Mouse (Mus musculus) ovary, postnatal 14 days (tissue): ENCODE measurements around the gene Cirbp.

Source experiments
- DNase-seq: peaks from one replicate; pipeline ENCODE4 v3.0.0; 2022; ENCODE audit warnings: low spot score

Gene Cirbp

DNA sequence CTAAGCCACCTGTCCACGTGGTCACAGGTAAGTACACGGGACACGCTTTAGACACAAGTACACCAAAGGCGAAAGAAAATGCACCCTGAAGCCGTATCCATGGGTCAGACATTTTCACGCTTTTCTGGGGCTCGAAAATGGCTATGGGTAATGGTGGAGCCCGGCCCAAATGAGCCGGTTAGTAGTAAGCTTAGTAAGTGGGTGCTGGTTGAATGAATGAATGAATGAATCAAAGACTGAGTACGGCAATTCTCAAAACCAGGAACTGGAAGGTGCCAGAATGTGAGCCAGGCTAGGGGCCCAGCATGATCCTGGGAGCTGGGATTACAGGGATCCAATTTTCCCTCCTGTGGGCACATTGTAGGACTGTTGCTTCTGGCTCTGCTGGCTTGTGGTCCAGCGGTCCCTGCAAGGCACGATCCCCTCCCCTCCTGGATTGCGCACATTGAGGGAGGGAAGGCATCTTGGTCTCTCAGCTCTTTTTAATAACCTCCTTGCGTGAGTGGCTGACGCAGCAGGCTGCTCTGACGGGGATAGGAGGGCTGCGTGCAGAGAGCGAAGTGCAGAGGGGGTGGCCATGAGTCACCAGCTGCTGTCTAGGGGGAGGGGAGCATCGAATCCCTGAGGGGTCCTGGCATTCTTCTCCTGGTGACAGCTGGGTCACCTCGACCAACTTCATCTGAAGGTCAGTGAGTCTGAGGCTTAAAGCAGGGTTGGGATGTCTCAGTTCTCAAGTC is at the start of gene Cirbp:
Gene Cirbp, plus strand, starts transcription at position 594 of the 737 bp plus-strand sequence.
- DNase-seq: no peak

- no peak for DNase-seq
Measured at GRCm38 (mm10) chr10:80116563-80116926, 49.2 kb upstream of the Cirbp start.

- DNase-seq: no peak
Measured at GRCm38 (mm10) chr10:80116927-80117691, 48.7 kb upstream of the Cirbp start.

- DNase-seq: no peak
Measured at GRCm38 (mm10) chr10:80117736-80118135, 48.0 kb upstream of the Cirbp start.

DNA sequence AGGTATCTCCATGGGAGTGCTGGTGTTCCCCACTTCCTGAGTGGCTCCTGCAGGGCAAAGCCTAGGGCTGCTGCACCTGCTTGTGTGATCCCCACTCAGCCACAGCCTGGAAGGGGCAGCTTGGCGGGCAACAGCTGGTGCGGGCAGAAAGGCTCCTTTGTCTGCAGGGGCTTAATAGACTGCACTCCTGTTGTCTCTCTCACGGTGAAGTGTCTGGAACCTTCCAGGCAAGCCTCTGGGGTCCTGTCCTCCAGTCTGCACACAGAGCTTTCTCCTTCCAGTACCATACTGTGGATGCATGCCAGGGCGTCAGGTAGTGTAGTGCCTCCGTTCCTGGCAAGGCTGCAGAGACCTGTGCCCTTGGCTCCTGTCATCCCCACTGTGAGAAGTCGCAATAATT is 47.2 kb upstream of the Cirbp start:
- no peak for DNase-seq

GRCm38 (mm10) chr10:80120146-80120545 is 45.6 kb upstream of the Cirbp start:
- DNase-seq: no peak

GRCm38 (mm10) chr10:80121639-80122038 is 44.1 kb upstream of the Cirbp start:
- no peak for DNase-seq

DNA sequence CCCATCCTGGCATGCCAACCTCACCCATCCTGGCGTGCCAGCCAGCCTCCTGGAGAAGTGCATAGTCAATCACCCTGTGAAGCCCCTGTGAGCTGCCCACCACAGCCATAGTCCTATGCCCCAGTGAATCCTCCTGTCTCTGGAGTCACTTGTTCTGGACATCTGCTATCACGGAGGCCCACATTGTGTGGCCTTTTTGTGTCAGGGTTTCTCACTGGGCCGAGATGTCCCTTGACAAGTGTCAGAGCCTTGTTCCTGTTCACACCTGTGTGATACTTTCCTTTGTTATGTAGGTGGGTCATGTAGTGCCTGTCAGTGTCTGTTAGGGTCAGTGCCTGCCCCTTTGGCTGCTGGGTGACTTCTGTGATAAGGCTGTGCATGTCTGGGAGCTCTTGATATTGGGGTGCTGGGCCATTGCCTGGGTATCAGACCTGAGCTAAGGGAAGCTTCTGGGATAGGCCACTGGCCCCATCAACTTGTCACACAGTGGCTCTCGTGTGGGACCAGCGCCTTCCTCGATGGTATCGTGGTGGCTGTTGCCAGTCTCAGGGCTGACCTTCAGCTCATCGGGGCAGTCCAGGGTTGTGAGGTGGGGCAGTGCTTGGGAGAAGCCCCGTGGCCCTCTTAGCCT is 41.7 kb upstream of the Cirbp start:
- no peak for DNase-seq

- DNase-seq: no peak
Measured at GRCm38 (mm10) chr10:80127920-80128319, 37.9 kb upstream of the Cirbp start.

DNA sequence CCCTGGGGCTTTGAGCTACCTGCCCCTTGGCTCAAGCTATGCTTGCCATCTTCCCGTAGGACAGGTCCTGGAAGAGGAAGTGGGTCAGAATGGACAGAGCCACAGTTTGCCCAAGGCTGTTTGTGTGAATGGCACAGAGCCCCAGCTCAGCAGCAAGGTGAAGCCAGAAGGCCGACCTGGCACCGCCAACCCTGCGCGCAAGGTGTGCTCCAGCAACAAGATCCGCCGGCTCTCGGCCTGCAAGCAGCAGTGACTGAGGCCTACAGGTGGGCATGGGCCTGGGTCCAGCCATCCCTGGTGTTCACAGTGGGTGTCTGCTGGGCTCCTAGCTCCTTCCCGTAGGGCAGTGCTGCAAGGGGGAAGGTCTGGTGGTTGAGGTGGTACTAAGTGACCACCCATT is 35.9 kb upstream of the Cirbp start:
- no peak for DNase-seq

DNA sequence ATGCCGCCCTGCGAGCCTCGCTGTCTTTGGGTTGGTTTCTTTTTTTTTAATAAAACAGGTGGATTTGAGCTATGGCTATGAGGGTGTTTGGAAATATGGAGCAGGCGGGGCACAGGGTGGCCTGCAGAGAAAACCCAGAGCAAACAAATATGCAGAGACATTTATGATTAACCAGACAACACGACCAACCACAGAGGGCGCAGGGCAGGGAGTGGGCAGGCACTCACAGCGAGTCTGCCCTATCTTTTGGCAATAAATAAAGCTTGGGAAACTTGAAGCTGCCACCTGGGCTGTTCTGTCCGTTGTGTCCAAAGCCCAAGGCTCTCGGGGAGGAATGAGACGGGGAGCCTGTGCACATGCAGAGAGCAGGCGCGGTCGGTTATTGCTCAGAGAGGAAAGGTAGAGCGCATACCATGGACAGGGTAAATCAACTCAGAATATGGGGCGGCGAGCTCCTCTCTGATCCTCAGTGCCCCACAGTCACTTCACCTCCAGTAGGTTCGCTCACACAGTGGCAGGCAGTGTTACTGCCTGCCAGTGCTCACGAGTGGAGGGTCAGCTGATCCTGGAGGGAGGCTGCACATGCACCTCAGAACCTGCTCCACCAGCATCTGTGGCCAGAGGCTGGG is 35.3 kb upstream of the Cirbp start:
- no peak for DNase-seq

DNA sequence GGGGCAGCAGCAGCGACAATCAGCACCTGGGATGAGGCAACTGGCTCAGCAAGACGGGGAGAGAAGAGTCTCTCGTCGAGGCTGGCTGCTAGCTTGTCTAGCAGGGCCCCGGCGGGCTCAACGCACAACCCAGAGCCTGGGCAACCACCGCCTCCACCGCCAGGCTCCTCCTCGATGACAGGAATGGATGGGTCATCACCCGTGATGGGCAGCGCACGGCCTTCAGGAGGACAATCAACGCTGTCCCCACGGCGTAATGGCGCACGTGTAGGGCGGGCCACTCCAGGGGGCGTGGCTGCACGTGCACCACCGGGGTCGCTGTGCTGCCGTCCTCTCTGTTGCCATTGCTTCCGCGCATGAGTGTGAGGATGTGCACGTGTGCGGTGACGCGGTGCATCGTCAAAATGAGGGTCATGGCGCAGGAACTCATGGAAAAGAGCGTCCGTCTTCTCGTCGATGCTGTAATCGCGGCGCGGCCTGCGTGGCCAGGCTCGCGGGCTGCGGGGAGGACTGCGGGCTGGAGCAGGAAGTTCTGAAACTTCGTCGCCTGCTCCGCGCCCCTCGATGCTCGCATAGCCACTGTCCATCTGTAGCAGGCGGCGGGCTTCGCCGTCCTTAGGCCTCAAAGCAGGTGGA is 34.4 kb upstream of the Cirbp start:
- no peak for DNase-seq

DNA sequence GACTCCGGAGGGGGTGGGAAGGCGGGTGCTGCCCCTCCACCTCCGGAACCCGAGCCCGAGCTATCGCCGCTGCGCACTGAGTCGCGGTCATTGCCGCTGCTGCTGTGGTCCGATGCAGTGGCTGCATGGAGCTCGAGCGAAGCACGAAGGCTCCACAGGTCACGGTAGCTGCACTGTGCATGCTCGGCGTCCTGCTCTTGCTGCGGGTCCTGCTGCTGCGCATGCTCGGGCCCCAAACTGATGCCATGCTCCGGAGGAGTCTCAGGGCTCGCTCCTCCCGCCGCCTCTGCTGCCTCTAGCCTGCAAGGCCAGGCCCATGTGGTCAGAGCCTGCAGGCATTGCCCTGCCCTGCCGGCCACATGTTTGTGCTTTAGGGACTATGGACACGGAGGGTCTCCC is 33.8 kb upstream of the Cirbp start:
- no peak for DNase-seq

- no peak for DNase-seq
Measured at GRCm38 (mm10) chr10:80133226-80133849, 32.4 kb upstream of the Cirbp start.

DNA sequence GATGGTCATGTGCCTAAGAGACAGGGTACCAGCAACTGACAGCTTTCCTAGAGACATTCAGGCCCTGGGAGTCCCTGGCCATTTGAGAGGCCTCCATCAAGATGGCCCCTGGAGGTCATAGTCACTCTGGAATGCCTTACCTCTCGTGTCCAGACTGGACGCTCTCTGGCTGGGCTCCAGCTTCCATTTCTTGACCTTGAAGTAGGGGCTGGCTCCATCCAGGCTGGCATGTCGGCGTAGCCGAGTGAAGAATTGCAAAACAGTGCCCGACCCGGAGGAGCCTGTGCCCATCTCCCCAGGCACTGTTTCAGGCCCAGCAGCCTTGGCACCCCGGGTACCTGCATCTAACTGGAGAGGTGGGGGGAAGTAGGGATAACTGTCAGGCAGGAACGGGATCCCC is 31.4 kb upstream of the Cirbp start:
- DNase-seq: no peak

DNA sequence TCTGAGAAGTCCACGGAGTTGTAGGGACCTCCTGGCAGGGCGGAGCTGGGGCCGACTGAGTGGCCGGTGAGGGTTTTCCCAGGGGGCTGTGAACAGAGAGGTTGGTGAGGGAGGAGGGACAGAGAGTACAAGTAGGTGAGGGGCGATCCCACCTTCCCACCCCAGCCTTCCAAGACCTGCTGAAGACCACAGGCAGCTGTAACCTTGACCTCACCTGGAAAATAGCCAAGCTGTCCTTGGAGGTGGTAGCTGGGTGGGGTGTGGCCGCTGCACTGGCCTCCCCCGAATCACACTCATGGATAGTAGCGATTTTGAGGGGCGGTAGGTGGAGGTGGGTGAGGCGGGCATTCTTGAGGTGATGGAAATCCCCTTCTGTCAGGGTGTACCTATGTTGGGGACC is 30.6 kb upstream of the Cirbp start:
- no peak for DNase-seq

DNA sequence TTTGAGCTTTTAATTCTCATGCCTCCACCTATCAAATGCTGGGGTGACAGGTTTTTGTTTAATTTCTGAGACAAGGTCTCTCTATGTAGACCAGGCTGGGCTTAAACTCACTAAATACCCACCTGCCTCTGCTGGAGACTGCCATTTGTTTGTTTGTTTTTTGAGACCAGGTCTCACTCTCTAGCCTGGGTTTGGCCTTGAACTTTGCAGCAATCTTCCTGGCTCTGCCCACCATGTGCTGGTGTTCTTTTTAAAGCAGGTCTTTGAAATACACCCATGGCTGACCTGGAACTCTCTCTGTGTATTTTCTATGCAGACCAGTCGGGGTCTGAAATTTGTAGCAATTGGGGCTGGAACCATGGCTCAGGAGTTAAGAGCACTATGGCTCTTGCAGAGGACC is 30.1 kb upstream of the Cirbp start:
- DNase-seq: no peak

GRCm38 (mm10) chr10:80136179-80136951 is 29.4 kb upstream of the Cirbp start:
- no peak for DNase-seq

GRCm38 (mm10) chr10:80136952-80137625 is 28.7 kb upstream of the Cirbp start:
- no peak for DNase-seq
